Comparison of ENCODE assay signal across 8 mouse cellular contexts in genomic region chr16:18347931-18348600, GRCm38 (mm10). TPM values are rescaled to one million over a fixed set of nuclear protein-coding genes. Genes with fewer than 3 reads are reported as not detected.
A peak's percentile ranks its signal among the peaks of the same experiment; 100 is the strongest.
DNase-seq lines count a peak whose midpoint lies in the region; ATAC-seq lines count a peak whose summit lies in the region.

Gene Tango2, minus strand, starts transcription at chr16:18348103.
Gene Arvcf, plus strand, starts transcription at chr16:18348182.

- H3K4me2 ChIP-seq in heart, embryonic 14.5 days (ENCODE audit: low read length) = peak within 1 kb of the TSS; percentile 81
- peak within 1 kb of the TSS; percentile 72 for H3K4me2 ChIP-seq in liver, embryonic 12.5 days
- H3K4me2 ChIP-seq in stomach, embryonic 15.5 days = peak within 1 kb of the TSS; percentile 98

- peaks cover 7% of the 10 kb centered on the region; the same call in 1 of the 2 replicates for H3K36me3 ChIP-seq in forebrain, embryonic 10.5 days (replicated peaks)
- H3K36me3 ChIP-seq in heart, embryonic 14.5 days (ENCODE audit: control insufficient read depth, insufficient read depth, low read length) = no peaks in the 10 kb centered on the region
- no peaks in the 10 kb centered on the region for H3K36me3 ChIP-seq in liver, embryonic 12.5 days
- no peaks in the 10 kb centered on the region for H3K36me3 ChIP-seq in stomach, embryonic 15.5 days

- peak within 1 kb of the TSS; percentile 94 for H3K4me3 ChIP-seq in forebrain, embryonic 10.5 days
- peak within 1 kb of the TSS; percentile 59 to 79 for H3K4me3 ChIP-seq in heart, embryonic 14.5 days (ENCODE audit: control insufficient read depth in 1 of 2, insufficient read depth in 1 of 2, low read depth in 1 of 2, low read length in 2 of 2)
- H3K4me3 ChIP-seq in liver, embryonic 12.5 days = peak within 1 kb of the TSS; percentile 51
- H3K4me3 ChIP-seq in stomach, embryonic 15.5 days (replicated peaks) = peak within 1 kb of the TSS; percentile 62

- peak within 1 kb of the TSS; percentile 71 for H3K9ac ChIP-seq in heart, embryonic 14.5 days (ENCODE audit: low read length)
- peak within 1 kb of the TSS; percentile 35; the same call in 1 of the 2 replicates for H3K9ac ChIP-seq in liver, embryonic 12.5 days
- H3K9ac ChIP-seq in stomach, embryonic 15.5 days = peak within 1 kb of the TSS; percentile 33

- peak; percentile 97 for DNase-seq in 3T3-L1 (ENCODE audit: low read depth, low spot score)
- DNase-seq in brain, adult 2 months (ENCODE audit: low read depth, low spot score) = peak; percentile 99
- DNase-seq in forebrain, embryonic 10.5 days (ENCODE audit: extremely low spot score, low spot score) = peak; percentile 96
- peak; percentile 96 for DNase-seq in kidney, postnatal 14 days
- peak; percentile 22 to 55 for DNase-seq in natural killer cell, adult 2 months (ENCODE audit: low spot score in 2 of 2)

- ATAC-seq in heart, embryonic 14.5 days (ENCODE audit: insufficient number of reproducible peaks, insufficient read depth, low FRiP score, low read depth) = peak; percentile 73
- ATAC-seq in liver, embryonic 12.5 days = peak; percentile 1; the same call in 1 of the 2 replicates
- ATAC-seq in stomach, embryonic 15.5 days (ENCODE audit: insufficient read depth, low FRiP score, low read depth) = peak; percentile 86

- under 1% methylated on average over 44 of the region's 44 CpGs for WGBS in forebrain, embryonic 10.5 days
- WGBS in heart, embryonic 14.5 days = under 1% methylated on average over 44 of the region's 44 CpGs
- 2% methylated on average over 44 of the region's 44 CpGs for WGBS in liver, embryonic 12.5 days (ENCODE audit: insufficient replicate concordance)
- under 1% methylated on average over 44 of the region's 44 CpGs for WGBS in stomach, embryonic 15.5 days

- peaks cover 49% of the 10 kb centered on the region for H3K27me3 ChIP-seq in forebrain, embryonic 10.5 days (ENCODE audit: poor library complexity, severe bottlenecking)
- H3K27me3 ChIP-seq in heart, embryonic 14.5 days (ENCODE audit: control insufficient read depth, insufficient read depth, low read length) = peaks cover 18% of the 10 kb centered on the region
- peaks cover 64% of the 10 kb centered on the region for H3K27me3 ChIP-seq in liver, embryonic 12.5 days (replicated peaks)
- H3K27me3 ChIP-seq in stomach, embryonic 15.5 days (replicated peaks) = peaks cover 19% of the 10 kb centered on the region

- peak within 1 kb of the TSS; percentile 90 for H3K27ac ChIP-seq in forebrain, embryonic 10.5 days
- no peak within 1 kb of the TSS; a peak in 1 of 4 replicates for H3K27ac ChIP-seq in heart, embryonic 14.5 days (replicated peaks in 1 of 2; ENCODE audit: control insufficient read depth in 1 of 2, insufficient read depth in 1 of 2, low read depth in 2 of 2, low read length in 2 of 2)
- no peak within 1 kb of the TSS for H3K27ac ChIP-seq in liver, embryonic 12.5 days
- no peak within 1 kb of the TSS for H3K27ac ChIP-seq in stomach, embryonic 15.5 days

- H3K9me3 ChIP-seq in forebrain, embryonic 10.5 days = no peaks in the 10 kb centered on the region
- no peaks in the 10 kb centered on the region for H3K9me3 ChIP-seq in heart, embryonic 14.5 days (ENCODE audit: control insufficient read depth, low read length)
- no peaks in the 10 kb centered on the region for H3K9me3 ChIP-seq in liver, embryonic 12.5 days (replicated peaks)
- H3K9me3 ChIP-seq in stomach, embryonic 15.5 days = no peaks in the 10 kb centered on the region

- peaks cover 67% of the 10 kb centered on the region for H3K4me1 ChIP-seq in forebrain, embryonic 10.5 days
- H3K4me1 ChIP-seq in heart, embryonic 14.5 days (ENCODE audit: control insufficient read depth in 2 of 2, insufficient read depth in 2 of 2, low read length in 2 of 2) = peaks cover 7 to 21% of the 10 kb centered on the region in 2 experiments
- H3K4me1 ChIP-seq in liver, embryonic 12.5 days = peaks cover 61% of the 10 kb centered on the region
- H3K4me1 ChIP-seq in stomach, embryonic 15.5 days = peaks cover 23% of the 10 kb centered on the region

RNA-seq across cellular contexts. Expression of gene Tango2, which starts in this region (rescaled TPM):
- 35.7 and 37.1 TPM in 2 replicates for polyA plus RNA-seq in forebrain, embryonic 10.5 days (2016; fragmentation: Nextera tagmentation; extraction: Ambion mirVana)
- 65.0 and 67.9 TPM in 2 replicates for polyA plus RNA-seq in heart, embryonic 14.5 days (2014; fragmentation: Nextera tagmentation; extraction: Ambion mirVana)
- 76.3 and 79.3 TPM in 2 replicates for polyA plus RNA-seq in liver, embryonic 12.5 days (2016; fragmentation: Nextera tagmentation; extraction: Ambion mirVana)
- 29.0 and 34.9 TPM in 2 replicates for polyA plus RNA-seq in stomach, embryonic 15.5 days (2015; fragmentation: Nextera tagmentation; extraction: Ambion mirVana)

RNA-seq across cellular contexts. Expression of gene Arvcf, which starts in this region (rescaled TPM):
- polyA plus RNA-seq in forebrain, embryonic 10.5 days (2016; fragmentation: Nextera tagmentation; extraction: Ambion mirVana) = 116 TPM in 2 replicates
- polyA plus RNA-seq in heart, embryonic 14.5 days (2014; fragmentation: Nextera tagmentation; extraction: Ambion mirVana) = 31.8 and 32.3 TPM in 2 replicates
- 12.6 and 12.9 TPM in 2 replicates for polyA plus RNA-seq in liver, embryonic 12.5 days (2016; fragmentation: Nextera tagmentation; extraction: Ambion mirVana)
- polyA plus RNA-seq in stomach, embryonic 15.5 days (2015; fragmentation: Nextera tagmentation; extraction: Ambion mirVana) = 25.3 and 28.7 TPM in 2 replicates

Comparison
In these comparisons a context has a peak if more than half of its experiments do, and no peak if none do; other contexts are left out.
1. DNase-seq: peak in every context shown above with its lines; median percentile 99 in brain, adult 2 months; 97 in 3T3-L1; 96 in forebrain, embryonic 10.5 days; 96 in kidney, postnatal 14 days; 38 in natural killer cell, adult 2 months.
2. ATAC-seq: peak in every context shown above with its lines; median percentile 86 in stomach, embryonic 15.5 days; 73 in heart, embryonic 14.5 days; 1 in liver, embryonic 12.5 days.